Mouse (Mus musculus) kidney, postnatal 0 days (tissue): ENCODE measurements around the gene Zfx. TPM values are rescaled to one million over a fixed set of nuclear protein-coding genes. Genes with fewer than 3 reads are reported as not detected.
A peak's percentile ranks its signal among the peaks of the same experiment; 100 is the strongest.

ENCODE experiments used
- ATAC-seq: fragments of 200-750 bp; cut with Nextera tagmentation; replicated peaks from 2 replicates; pipeline ENCODE4 v1.8.0; 2017; ENCODE audit warnings: low read depth, moderate number of reproducible peaks, moderate TSS enrichment, moderate library complexity; ENCODE audit not compliant: low FRiP score
- DNase-seq: peaks from one replicate; pipeline ENCODE4 v3.0.0-alpha.2; 2016; ENCODE audit warnings: low spot score
- H3K27ac ChIP-seq: fragments of 300-500 bp; sonication (generic); 2 replicates; pipeline ENCODE4 v1.5.1; 2014; ENCODE audit warnings: mild to moderate bottlenecking
- H3K27me3 ChIP-seq: fragments of 300-500 bp; sonication (generic); 2 replicates; pipeline ENCODE4 v1.6.1; 2014; ENCODE audit warnings: low read length, mixed read lengths; ENCODE audit not compliant: insufficient read depth
- H3K36me3 ChIP-seq: fragments of 300-500 bp; sonication (generic); 2 replicates; pipeline ENCODE4 v1.6.1; 2014; ENCODE audit warnings: low read length, mixed read lengths; ENCODE audit not compliant: insufficient read depth
- H3K4me1 ChIP-seq: fragments of 300-500 bp; sonication (generic); replicated peaks from 2 replicates; pipeline ENCODE4 v1.6.1; 2014; ENCODE audit warnings: antibody characterized with exemption, low read length, mixed read lengths; ENCODE audit not compliant: insufficient read depth
- H3K4me2 ChIP-seq: fragments of 300-500 bp; sonication (generic); 2 replicates; pipeline ENCODE4 v1.6.1; 2014; ENCODE audit warnings: mild to moderate bottlenecking, low read length, moderate library complexity, mixed read lengths
- H3K4me3 ChIP-seq: fragments of 300-500 bp; sonication (generic); replicated peaks from 2 replicates; pipeline ENCODE4 v1.5.1; 2014; ENCODE audit warnings: low read depth, low read length
- H3K9ac ChIP-seq: fragments of 300-500 bp; sonication (generic); 2 replicates; pipeline ENCODE4 v1.6.1; 2014; ENCODE audit warnings: low read depth, low read length
- H3K9me3 ChIP-seq: fragments of 300-500 bp; sonication (generic); replicated peaks from 2 replicates; pipeline ENCODE4 v1.6.1; 2016; ENCODE audit warnings: low read length, inconsistent platforms, mixed read lengths
- CTCF ChIP-seq: IDR thresholded peaks from 2 replicates; pipeline ENCODE4 v1.5.1; 2016; ENCODE audit warnings: antibody characterized with exemption, low read depth, mild to moderate bottlenecking, moderate library complexity
- WGBS: fragments of 180-500 bp; shearing (Covaris S2); extraction: QIAGEN DNeasy Blood & Tissue Kit; methylation state at CpG from one replicate; pipeline ENCODE4 v1.1.7; 2014; 5-methylcytosine and 5-hydroxymethylcytosine counted together
- polyA plus RNA-seq: library from polyadenylated mRNA; unstranded; fragments of >200 nt; fragmentation: Nextera tagmentation; extraction: Ambion mirVana; gene quantifications from 2 replicates; pipeline ENCODE4 v1.2.1, GENCODE M21; 2015

The Zfx gene
- 24.2 and 25.6 TPM in 2 replicates for polyA plus RNA-seq

DNA sequence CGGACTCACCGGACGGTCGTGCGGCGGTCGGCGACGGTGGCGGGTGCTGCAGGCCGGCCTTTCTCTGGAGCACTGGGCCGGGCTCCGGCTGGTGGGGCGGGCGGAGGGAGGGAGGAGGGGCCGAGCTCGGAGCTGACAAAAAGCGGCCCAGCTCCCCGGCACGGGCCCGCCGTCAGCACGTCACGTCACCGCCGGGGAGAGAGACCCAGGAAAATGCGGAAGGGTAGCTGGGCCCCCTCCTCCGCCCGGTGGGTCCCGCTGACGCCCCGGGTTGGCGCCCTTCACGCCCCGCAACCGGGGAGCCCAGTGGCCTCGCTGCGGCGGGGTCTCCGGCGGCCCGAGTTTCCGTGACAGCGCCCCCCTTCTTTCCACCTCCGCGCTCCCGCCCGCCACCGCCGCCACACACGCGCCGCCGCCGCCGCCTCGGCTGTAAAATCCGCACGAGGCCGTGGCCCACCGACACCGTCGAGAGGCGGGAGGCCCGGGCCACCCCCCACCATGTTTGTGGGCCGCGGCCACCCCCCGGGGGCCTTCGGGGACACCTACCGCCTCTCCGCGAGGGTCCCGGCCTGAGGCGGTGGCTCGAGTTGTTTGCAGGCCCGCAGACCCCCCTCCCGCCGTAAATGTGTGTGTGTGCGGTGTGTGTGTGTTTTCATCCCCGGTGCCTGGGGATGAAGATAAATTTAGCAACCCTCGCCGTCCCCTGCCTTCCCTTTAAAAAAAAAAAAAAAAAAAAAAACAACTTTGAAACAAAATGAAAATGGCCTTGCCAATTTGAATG is at the start of gene Zfx:
Gene Zfx (minus strand): TSS at position 644 of the 781 bp plus-strand sequence.
- DNase-seq (peak; percentile 55), ATAC-seq (peak; percentile 84)
- H3K27me3 ChIP-seq, result no peaks in the 10 kb centered on the region
- H3K27ac ChIP-seq, result peak within 1 kb of the TSS; percentile 99
- H3K4me1 ChIP-seq, result no peaks in the 10 kb centered on the region
- no peaks in the 10 kb centered on the region for H3K9me3 ChIP-seq
- peak within 1 kb of the TSS; percentile 64 for H3K4me2 ChIP-seq
- no peaks in the 10 kb centered on the region for H3K36me3 ChIP-seq
- no peak for TF ChIP-seq CTCF
- peak within 1 kb of the TSS; percentile 63 for H3K4me3 ChIP-seq
- H3K9ac ChIP-seq, result peak within 1 kb of the TSS; percentile 96
- 30% methylated on average over 47 of the region's 82 CpGs for WGBS

DNA sequence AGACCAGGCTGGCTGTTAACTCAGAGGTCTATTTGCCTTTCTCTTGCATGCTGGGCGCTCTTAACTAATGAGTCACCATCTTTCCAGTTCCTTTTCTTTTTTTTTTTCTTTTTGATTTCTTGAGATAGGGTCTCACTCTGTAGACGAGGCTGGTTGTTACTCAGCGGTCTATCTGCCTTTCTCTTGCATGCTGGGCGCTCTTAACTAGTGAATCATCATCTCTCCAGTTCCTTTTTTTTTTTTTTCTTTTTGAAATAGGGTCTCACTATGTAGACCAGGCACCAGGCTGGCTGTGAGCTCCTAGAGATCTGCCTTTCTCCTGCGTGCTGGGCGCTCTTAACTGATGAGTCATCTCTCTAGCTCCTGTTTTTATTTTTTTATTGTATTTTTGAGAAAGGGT is 45.8 kb upstream of the Zfx start:
- H3K36me3 ChIP-seq, result no peaks in the 10 kb centered on the region
- H3K4me2 ChIP-seq, result no peak overlapping the region
- no peak overlapping the region for H3K27ac ChIP-seq
- H3K4me1 ChIP-seq, result no peaks in the 10 kb centered on the region
- no peak for TF ChIP-seq CTCF
- H3K9me3 ChIP-seq, result no peaks in the 10 kb centered on the region
- H3K27me3 ChIP-seq, result no peaks in the 10 kb centered on the region
- H3K4me3 ChIP-seq, result no peak overlapping the region
- no peak overlapping the region for H3K9ac ChIP-seq
- WGBS, result 77% methylated on average over 6 of the region's 6 CpGs
- ATAC-seq (no peak), DNase-seq (no peak)

DNA sequence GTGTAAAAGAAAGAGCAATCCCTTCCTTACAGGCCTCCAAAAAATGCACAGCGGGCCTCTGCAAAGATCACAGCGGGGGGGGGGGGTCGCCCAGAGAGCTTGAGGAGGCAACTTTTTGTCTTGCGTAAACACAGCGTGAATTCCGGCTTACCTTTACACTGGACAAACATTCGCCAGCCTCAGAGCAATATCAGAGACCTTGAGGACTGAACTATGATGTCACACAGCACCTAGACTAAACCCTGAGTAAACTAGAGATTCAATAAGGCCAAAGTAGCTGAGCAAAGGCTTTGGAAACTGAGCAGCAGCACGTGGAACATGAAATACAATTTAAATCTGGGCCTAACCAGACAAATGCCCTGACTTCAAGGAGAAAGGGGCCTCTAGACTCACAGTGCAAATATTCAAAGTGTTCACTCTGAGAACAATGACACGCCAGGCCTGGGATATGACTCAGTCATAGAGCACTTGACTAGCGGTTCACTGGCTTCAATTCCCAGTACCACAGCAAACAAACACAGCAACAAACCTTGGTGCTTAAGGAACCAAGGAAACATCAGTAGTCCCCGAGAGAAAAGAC is 28.8 kb upstream of the Zfx start:
- H3K27ac ChIP-seq, result no peak overlapping the region
- no peak for ATAC-seq

DNA sequence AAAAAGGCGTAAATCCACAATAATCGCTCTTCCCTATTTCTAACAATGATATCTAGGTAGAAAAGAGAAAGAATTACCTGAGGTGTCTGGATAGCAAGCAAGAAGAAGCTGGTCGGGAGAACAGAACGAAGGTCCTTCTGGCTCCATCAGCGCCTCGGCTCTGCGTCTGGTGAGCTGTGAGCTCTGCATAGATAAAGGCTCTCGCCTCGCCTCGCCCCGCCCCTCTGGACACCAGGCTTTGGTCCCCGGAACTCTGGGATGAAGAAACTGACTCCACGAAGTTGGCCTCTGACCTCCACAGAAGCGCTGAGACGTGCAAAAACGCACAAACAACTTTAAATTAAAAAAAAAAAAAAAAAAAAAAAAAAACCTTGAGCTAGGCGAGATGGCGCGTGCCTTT is 27.0 kb upstream of the Zfx start:
- WGBS, result 82% methylated on average over 19 of the region's 19 CpGs
- Histone ChIP-seq H3K36me3 (no peaks in the 10 kb centered on the region), H3K27me3 (peaks cover 5% of the 10 kb centered on the region; the same call in 1 of the 2 replicates)

More for the DNA sequence above, 28.8 kb upstream of the Zfx start:
- no peak overlapping the region for H3K4me2 ChIP-seq
- no peak for TF ChIP-seq CTCF
- DNase-seq, result no peak
- H3K9ac ChIP-seq, result no peak overlapping the region
- H3K36me3 ChIP-seq, result no peaks in the 10 kb centered on the region
- H3K27me3 ChIP-seq, result peaks cover 5% of the 10 kb centered on the region; the same call in 1 of the 2 replicates
- H3K4me1 ChIP-seq, result no peaks in the 10 kb centered on the region
- no peak overlapping the region for H3K4me3 ChIP-seq
- WGBS, result 36% methylated on average over 11 of the region's 11 CpGs
- no peaks in the 10 kb centered on the region for H3K9me3 ChIP-seq

DNA sequence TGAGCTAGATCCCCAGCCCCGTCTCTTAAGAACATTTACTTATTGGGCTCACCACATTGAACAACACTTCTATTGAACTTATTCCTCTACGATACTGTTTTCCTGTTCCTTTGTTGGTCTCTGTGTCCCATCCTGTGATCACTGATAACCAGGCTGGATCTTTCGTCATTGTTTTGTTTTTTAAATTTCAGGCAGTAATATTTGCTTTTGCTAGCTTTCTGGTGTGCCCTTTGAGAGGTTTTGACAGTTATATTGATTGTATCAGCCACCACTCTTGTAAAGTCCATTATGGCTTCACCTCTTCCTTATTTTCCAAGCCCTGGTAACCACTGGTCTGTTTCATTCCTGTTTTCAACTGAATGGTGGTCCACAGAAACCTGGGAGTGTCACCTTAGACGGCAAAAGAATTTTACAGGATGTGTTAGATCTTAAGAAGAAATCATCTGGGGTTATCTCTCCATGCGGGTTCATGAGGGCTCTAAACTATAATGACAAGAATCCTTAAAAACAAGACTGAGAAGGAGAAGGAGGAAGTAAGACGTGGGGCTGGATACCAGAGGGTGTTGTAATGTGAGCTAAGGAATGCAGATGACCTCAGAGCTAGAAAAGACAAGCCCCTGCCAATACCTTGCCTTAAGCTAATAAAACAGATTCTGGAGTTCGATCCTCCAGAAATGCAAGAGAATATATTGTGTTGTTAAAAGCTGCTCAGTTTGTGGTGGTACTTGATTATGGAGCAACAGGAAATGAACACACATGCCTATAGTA is 18.7 kb upstream of the Zfx start:
- H3K4me3 ChIP-seq, result no peak overlapping the region
- no peak for ATAC-seq
- no peaks in the 10 kb centered on the region for H3K4me1 ChIP-seq
- H3K4me2 ChIP-seq, result no peak overlapping the region
- WGBS, result 63% methylated on average over 7 of the region's 7 CpGs
- H3K9ac ChIP-seq, result no peak overlapping the region
- DNase-seq, result no peak
- no peaks in the 10 kb centered on the region for H3K9me3 ChIP-seq
- no peak for TF ChIP-seq CTCF
- no peak overlapping the region for H3K27ac ChIP-seq
- H3K36me3 ChIP-seq, result no peaks in the 10 kb centered on the region
- H3K27me3 ChIP-seq, result 0 out of 2 replicates have a peak, but pooled peaks cover 7% of the 10 kb centered on the region

More for the DNA sequence above, 27.0 kb upstream of the Zfx start:
- no peak for TF ChIP-seq CTCF
- Histone ChIP-seq H3K4me1 (no peaks in the 10 kb centered on the region), H3K9ac (no peak overlapping the region), H3K4me3 (no peak overlapping the region), H3K9me3 (no peaks in the 10 kb centered on the region), H3K4me2 (no peak overlapping the region), H3K27ac (no peak overlapping the region)
- ATAC-seq, result no peak
- DNase-seq, result no peak

DNA sequence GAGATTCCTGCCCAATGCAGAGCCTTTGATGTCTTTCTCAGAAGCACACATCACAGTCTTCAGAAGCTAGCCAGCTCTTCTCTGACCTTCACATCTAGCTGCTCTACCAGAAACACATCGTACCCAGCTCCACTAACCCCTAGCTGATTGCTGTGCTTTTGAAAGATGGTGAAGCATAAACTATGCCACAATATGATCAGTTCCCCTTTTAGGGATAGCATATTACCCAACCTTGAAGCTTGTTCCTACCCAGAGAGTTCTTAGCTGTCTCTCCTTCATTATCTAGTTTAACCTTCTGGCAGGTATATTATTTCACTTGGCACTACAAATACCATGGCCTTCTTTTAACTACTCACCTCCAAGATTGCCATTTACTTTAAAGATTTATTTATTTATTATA is 16.6 kb upstream of the Zfx start:
- Histone ChIP-seq H3K4me2 (no peak overlapping the region), H3K27ac (no peak overlapping the region), H3K9me3 (no peaks in the 10 kb centered on the region), H3K4me1 (no peaks in the 10 kb centered on the region), H3K9ac (no peak overlapping the region), H3K4me3 (no peak overlapping the region), H3K36me3 (no peaks in the 10 kb centered on the region), H3K27me3 (0 out of 2 replicates have a peak, but pooled peaks cover 7% of the 10 kb centered on the region)
- no peak for TF ChIP-seq CTCF
- 73% methylated on average over 1 of the region's 1 CpGs for WGBS
- no peak for DNase-seq
- no peak for ATAC-seq
